Mouse (Mus musculus) lung, postnatal 0 days (tissue): Measurements from ENCODE around the gene Polr2e. TPM values are rescaled to one million over a fixed set of nuclear protein-coding genes. Genes with fewer than 3 reads are reported as not detected.
A peak's percentile ranks its signal among the peaks of the same experiment; 100 is the strongest.

Experiments
- ATAC-seq: fragments of 200-750 bp; cut with Nextera tagmentation; 2 replicates; pipeline ENCODE4 v1.8.0; 2017; ENCODE audit warnings: moderate library complexity
- DNase-seq: peaks from one replicate; pipeline ENCODE4 v3.0.0-alpha.2; 2016; ENCODE audit warnings: low spot score
- H3K27ac ChIP-seq: fragments of 300-500 bp; sonication (generic); 2 replicates; pipeline ENCODE4 v1.5.1; 2014; ENCODE audit warnings: antibody characterized with exemption, mild to moderate bottlenecking, low read length, mixed read lengths
- H3K27me3 ChIP-seq: fragments of 300-500 bp; sonication (generic); replicated peaks from 2 replicates; pipeline ENCODE4 v1.6.1; 2014; ENCODE audit warnings: low read length, mixed read lengths; ENCODE audit not compliant: insufficient read depth
- H3K36me3 ChIP-seq: fragments of 300-500 bp; sonication (generic); 2 replicates; pipeline ENCODE4 v1.6.1; 2014; ENCODE audit warnings: low read length, mixed read lengths; ENCODE audit not compliant: insufficient read depth
- H3K4me1 ChIP-seq: fragments of 300-500 bp; sonication (generic); 2 replicates; pipeline ENCODE4 v1.6.1; 2014; ENCODE audit warnings: antibody characterized with exemption, low read depth, low read length, mixed read lengths; ENCODE audit not compliant: insufficient read depth
- H3K4me2 ChIP-seq: fragments of 300-500 bp; sonication (generic); replicated peaks from 2 replicates; pipeline ENCODE4 v1.6.1; 2014; ENCODE audit warnings: low read depth, mild to moderate bottlenecking, low read length, moderate library complexity, mixed read lengths
- H3K4me3 ChIP-seq: fragments of 300-500 bp; sonication (generic); 2 replicates; pipeline ENCODE4 v1.5.1; 2014; ENCODE audit warnings: low read depth, low read length
- H3K9ac ChIP-seq: fragments of 300-500 bp; sonication (generic); replicated peaks from 2 replicates; pipeline ENCODE4 v1.6.1; 2014; ENCODE audit warnings: low read depth, mild to moderate bottlenecking
- H3K9me3 ChIP-seq: fragments of 300-500 bp; sonication (generic); 2 replicates; pipeline ENCODE4 v1.6.1; 2016; ENCODE audit warnings: low read length, mixed read lengths
- CTCF ChIP-seq: IDR thresholded peaks from 2 replicates; pipeline ENCODE4 v1.5.1; 2016; ENCODE audit warnings: antibody characterized with exemption, mild to moderate bottlenecking
- EP300 ChIP-seq: IDR thresholded peaks from 2 replicates; pipeline ENCODE4 v1.6.1; 2016; ENCODE audit warnings: antibody characterized with exemption, mild to moderate bottlenecking, control low read depth
- WGBS: fragments of 180-500 bp; shearing (Covaris S2); extraction: QIAGEN DNeasy Blood & Tissue Kit; methylation state at CpG from one replicate; pipeline ENCODE4 v1.1.7; 2014; 5-methylcytosine and 5-hydroxymethylcytosine counted together
- polyA plus RNA-seq: library from polyadenylated mRNA; unstranded; fragments of >200 nt; fragmentation: Nextera tagmentation; extraction: Ambion mirVana; gene quantifications from 2 replicates; pipeline ENCODE4 v1.2.1, GENCODE M21; 2015

The Polr2e gene
- polyA plus RNA-seq, 1 experiment from 2014 or later: 202 TPM

- peak overlapping the region; percentile 93; the same call in 1 of the 2 replicates for H3K27ac ChIP-seq
- peak overlapping the region; percentile 16; the same call in 1 of the 2 replicates for H3K9ac ChIP-seq
Measured at GRCm38 (mm10) chr10:80072623-80073489, 33.3 kb upstream of the Polr2e start.

DNA sequence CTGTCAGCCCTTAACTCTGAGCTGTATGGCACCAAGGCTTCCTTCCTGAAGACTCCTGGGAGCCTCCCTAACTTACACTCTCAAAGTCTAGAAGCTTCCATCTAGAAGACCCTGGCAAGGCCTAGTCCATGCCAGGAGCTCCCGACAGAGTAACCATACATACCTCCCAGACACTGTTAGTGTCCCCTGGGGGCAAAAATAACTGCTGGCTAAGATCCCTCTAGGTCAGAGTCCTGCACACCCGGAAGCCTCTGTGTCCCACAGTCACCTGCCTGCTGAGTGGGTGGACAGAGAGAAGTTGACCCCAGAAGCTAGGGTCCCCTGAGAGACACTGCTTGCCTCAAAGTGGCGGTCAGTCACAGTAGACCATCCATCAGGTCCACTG lies 31.9 kb upstream of the Polr2e start:
- TF ChIP-seq EP300: no peak
- 0 out of 2 replicates have a peak, but pooled peaks have one; percentile 0 for TF ChIP-seq CTCF
- DNase-seq: no peak
- no peak for ATAC-seq
- WGBS: 61% methylated on average over 3 of the region's 3 CpGs
- Histone ChIP-seq H3K27ac (peak overlapping the region; percentile 93), H3K4me2 (peak overlapping the region; percentile 18; the same call in 1 of the 2 replicates), H3K27me3 (no peaks in the 10 kb centered on the region), H3K9me3 (no peaks in the 10 kb centered on the region), H3K4me1 (peaks cover 45% of the 10 kb centered on the region), H3K4me3 (no peak overlapping the region), H3K9ac (0 out of 2 replicates have a peak overlapping the region, but pooled peaks have one; percentile 12), H3K36me3 (peaks cover 3% of the 10 kb centered on the region)

More at GRCm38 (mm10) chr10:80072623-80073489, 33.3 kb upstream of the Polr2e start:
- H3K4me2 ChIP-seq: 0 out of 2 replicates have a peak overlapping the region, but pooled peaks have one; percentile 8
- H3K27me3 ChIP-seq: no peaks in the 10 kb centered on the region
- 73% methylated on average over 20 of the region's 20 CpGs for WGBS
- ATAC-seq (no peak), DNase-seq (peak; percentile 30)
- H3K4me3 ChIP-seq: no peak overlapping the region
- TF ChIP-seq EP300: 0 out of 2 replicates have a peak, but pooled peaks have one; percentile 21
- no peak for TF ChIP-seq CTCF
- peaks cover 3% of the 10 kb centered on the region; the same call in 1 of the 2 replicates for H3K36me3 ChIP-seq
- peaks cover 45% of the 10 kb centered on the region for H3K4me1 ChIP-seq
- no peaks in the 10 kb centered on the region for H3K9me3 ChIP-seq

- Histone ChIP-seq H3K4me1 (peaks cover 42% of the 10 kb centered on the region), H3K9ac (no peak overlapping the region), H3K36me3 (peaks cover 3% of the 10 kb centered on the region), H3K4me3 (no peak overlapping the region), H3K27ac (peak overlapping the region; percentile 93), H3K9me3 (no peaks in the 10 kb centered on the region), H3K27me3 (no peaks in the 10 kb centered on the region), H3K4me2 (0 out of 2 replicates have a peak overlapping the region, but pooled peaks have one; percentile 18)
- ATAC-seq: peak; percentile 82
- peak; percentile 94 for DNase-seq
- 35% methylated on average over 9 of the region's 9 CpGs for WGBS
- TF ChIP-seq EP300: peak; percentile 95
- peak; percentile 11; the same call in 1 of the 2 replicates for TF ChIP-seq CTCF
Measured at GRCm38 (mm10) chr10:80070837-80071515, 31.4 kb upstream of the Polr2e start.

DNA sequence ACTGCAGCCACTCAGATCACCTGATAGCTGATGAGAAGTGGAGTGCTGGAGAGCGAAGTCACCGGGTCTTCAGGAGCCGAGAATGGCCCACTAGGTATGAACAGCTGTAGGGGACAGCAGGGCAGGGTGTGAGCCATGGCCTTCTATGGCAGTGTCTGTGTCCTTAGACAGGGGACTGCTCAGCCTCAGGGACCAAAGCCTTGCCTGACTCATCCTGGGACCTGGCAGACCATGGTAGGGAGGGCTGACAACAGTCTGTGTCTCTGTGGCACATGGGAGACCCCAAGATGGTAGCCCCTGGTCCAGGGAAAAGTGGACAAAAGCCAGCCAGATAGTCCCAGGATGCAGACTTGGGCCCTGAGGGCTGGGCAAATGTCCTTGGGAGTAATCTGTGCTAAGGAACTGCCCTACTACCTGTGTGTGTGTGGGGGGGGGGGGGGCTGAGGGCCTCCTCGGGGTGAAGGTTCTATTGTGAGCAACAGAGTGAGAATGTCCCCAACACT lies 30.4 kb upstream of the Polr2e start:
- no peak for ATAC-seq
- Histone ChIP-seq H3K4me3 (no peak overlapping the region), H3K9ac (no peak overlapping the region), H3K36me3 (peaks cover 6% of the 10 kb centered on the region), H3K4me2 (no peak overlapping the region), H3K4me1 (peaks cover 36% of the 10 kb centered on the region), H3K9me3 (no peaks in the 10 kb centered on the region), H3K27ac (0 out of 2 replicates have a peak overlapping the region, but pooled peaks have one; percentile 93), H3K27me3 (no peaks in the 10 kb centered on the region)
- 88% methylated on average over 4 of the region's 4 CpGs for WGBS
- DNase-seq: no peak
- TF ChIP-seq EP300 (no peak), CTCF (no peak)

GRCm38 (mm10) chr10:80069251-80069650 lies 29.7 kb upstream of the Polr2e start:
- H3K9me3 ChIP-seq: no peaks in the 10 kb centered on the region
- H3K9ac ChIP-seq: no peak overlapping the region
- DNase-seq: no peak
- ATAC-seq: no peak
- H3K27me3 ChIP-seq: no peaks in the 10 kb centered on the region
- H3K4me1 ChIP-seq: peaks cover 30% of the 10 kb centered on the region
- 90% methylated on average over 6 of the region's 7 CpGs for WGBS
- TF ChIP-seq EP300 (no peak), CTCF (no peak)
- no peak overlapping the region for H3K27ac ChIP-seq
- peaks cover 11% of the 10 kb centered on the region for H3K36me3 ChIP-seq
- H3K4me3 ChIP-seq: no peak overlapping the region
- no peak overlapping the region for H3K4me2 ChIP-seq
